Mouse (Mus musculus) lung, postnatal 0 days (tissue): ENCODE measurements around the gene Gm4969.

Source experiments
- CTCF ChIP-seq: IDR thresholded peaks from 2 replicates; pipeline ENCODE4 v1.5.1; 2016; ENCODE audit warnings: antibody characterized with exemption, mild to moderate bottlenecking
- EP300 ChIP-seq: IDR thresholded peaks from 2 replicates; pipeline ENCODE4 v1.6.1; 2016; ENCODE audit warnings: antibody characterized with exemption, mild to moderate bottlenecking, control low read depth

DNA sequence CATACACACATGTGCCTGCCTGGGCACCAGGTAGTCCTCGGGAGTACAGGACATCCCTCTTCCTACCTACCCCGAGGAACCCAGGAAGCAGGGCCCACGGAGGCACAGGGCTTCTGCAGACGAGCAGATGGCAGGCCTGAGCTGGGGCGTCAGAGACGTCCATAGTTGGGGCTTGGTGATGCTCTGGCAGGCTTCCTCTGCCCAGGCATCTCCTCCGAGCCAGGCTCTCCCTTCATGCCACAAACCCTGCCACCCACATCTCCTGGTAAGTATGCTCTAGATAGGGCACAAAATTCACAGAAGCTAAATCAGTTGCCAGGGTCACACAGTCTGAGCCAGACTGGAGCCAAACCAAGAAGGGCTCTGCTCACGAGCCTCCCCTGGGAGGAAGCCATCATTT, 68.0 kb downstream of the Gm4969 start:
- no peak for TF ChIP-seq CTCF
- no peak for TF ChIP-seq EP300
